Mouse (Mus musculus) erythroid progenitor cell, adult 5-6 weeks (primary cell): Measurements from ENCODE around the gene 1700056E22Rik. TPM values are rescaled to one million over a fixed set of nuclear protein-coding genes. Genes with fewer than 3 reads are reported as not detected.

Experiments
- ATAC-seq: replicated peaks from 2 replicates; pipeline ENCODE4 v1.8.0; 2016; ENCODE audit warnings: moderate number of reproducible peaks, mild to moderate bottlenecking, moderate TSS enrichment, inconsistent platforms; ENCODE audit not compliant: poor library complexity, low FRiP score, severe bottlenecking
- total RNA-seq, 2 experiments: library from RNA; stranded (forward) in 1 of 2; stranded (reverse) in 1 of 2; fragments of 150-400 nt in 1 of 2; fragments of 186-747, 209-891 nt in 1 of 2; gene quantifications; 2 replicates each; pipeline versions ENCODE4 v1.2.3 to v1.2.4; 2015 to 2017; ENCODE audit warnings: low replicate concordance in 2 of 2

1700056E22Rik gene
- total RNA-seq, 2 experiments from 2014 or later, result 0.68 TPM; not detected in 1

GRCm38 (mm10) chr1:184052331-184052730 is 18.2 kb upstream of the 1700056E22Rik start:
- ATAC-seq, result no peak

GRCm38 (mm10) chr1:184051824-184052223 is 17.7 kb upstream of the 1700056E22Rik start:
- no peak for ATAC-seq

- ATAC-seq, result no peak
Observed at GRCm38 (mm10) chr1:184051286-184051685, 17.2 kb upstream of the 1700056E22Rik start.

- ATAC-seq, result no peak
Observed at GRCm38 (mm10) chr1:184048675-184049418, 14.7 kb upstream of the 1700056E22Rik start.

- ATAC-seq, result no peak
Observed at GRCm38 (mm10) chr1:184047818-184048217, 13.7 kb upstream of the 1700056E22Rik start.

- no peak for ATAC-seq
Observed at GRCm38 (mm10) chr1:184046070-184046677, 12.1 kb upstream of the 1700056E22Rik start.

GRCm38 (mm10) chr1:184043391-184043790 is 9.3 kb upstream of the 1700056E22Rik start:
- no peak for ATAC-seq

GRCm38 (mm10) chr1:184042745-184043144 is 8.6 kb upstream of the 1700056E22Rik start:
- ATAC-seq, result 0 out of 2 replicates have a peak, but pooled peaks have one; percentile 40

GRCm38 (mm10) chr1:184041778-184042573 is 7.9 kb upstream of the 1700056E22Rik start:
- no peak for ATAC-seq

GRCm38 (mm10) chr1:184040906-184041305 is 6.8 kb upstream of the 1700056E22Rik start:
- no peak for ATAC-seq

- ATAC-seq, result no peak
Observed at GRCm38 (mm10) chr1:184040181-184040580, 6.1 kb upstream of the 1700056E22Rik start.

- no peak for ATAC-seq
Observed at GRCm38 (mm10) chr1:184039301-184039700, 5.2 kb upstream of the 1700056E22Rik start.

- no peak for ATAC-seq
Observed at GRCm38 (mm10) chr1:184037802-184038201, 3.7 kb upstream of the 1700056E22Rik start.

- ATAC-seq, result no peak
Observed at GRCm38 (mm10) chr1:184035346-184035903, 1.3 kb upstream of the 1700056E22Rik start.

GRCm38 (mm10) chr1:184034741-184035181 is 660 bp upstream of the 1700056E22Rik start:
- no peak for ATAC-seq

- ATAC-seq, result peak; percentile 58
Observed at GRCm38 (mm10) chr1:184033390-184034010, 601 bp downstream of the 1700056E22Rik start.

- ATAC-seq, result no peak
Observed at GRCm38 (mm10) chr1:184032682-184033389, 1.3 kb downstream of the 1700056E22Rik start.

GRCm38 (mm10) chr1:184030070-184030802 is 3.9 kb downstream of the 1700056E22Rik start:
- no peak for ATAC-seq
